Mouse (Mus musculus) liver, embryonic 14.5 days (tissue): ENCODE data around the gene Hoxa6. TPM values are rescaled to one million over a fixed set of nuclear protein-coding genes. Genes with fewer than 3 reads are reported as not detected.

Experiments
- ATAC-seq: fragments of 200-750 bp; cut with Nextera tagmentation; 2 replicates; pipeline ENCODE4 v1.8.0; 2017; ENCODE audit warnings: moderate number of reproducible peaks, mild to moderate bottlenecking, moderate library complexity; ENCODE audit not compliant: insufficient read depth
- DNase-seq, 3 experiments: peaks; one replicate each; pipeline ENCODE4 v3.0.0-alpha.2; 2012 to 2013; ENCODE audit warnings: low read depth in 3 of 3, low spot score in 3 of 3
- H3K27ac ChIP-seq: fragments of 300-500 bp; sonication (generic); 2 replicates; pipeline ENCODE4 v1.5.1; 2014; ENCODE audit warnings: moderate library complexity, mild to moderate bottlenecking, control low read depth, inconsistent platforms
- H3K27me3 ChIP-seq: fragments of 300-500 bp; sonication (generic); 2 replicates; pipeline ENCODE4 v1.6.1; 2014; ENCODE audit warnings: mild to moderate bottlenecking, low read length, moderate library complexity; ENCODE audit not compliant: control insufficient read depth, insufficient read depth
- H3K36me3 ChIP-seq: fragments of 300-500 bp; sonication (generic); replicated peaks from 2 replicates; pipeline ENCODE4 v1.6.1; 2014; ENCODE audit warnings: low read depth; ENCODE audit not compliant: control insufficient read depth, insufficient read depth
- H3K4me1 ChIP-seq, 2 experiments: fragments of 200-500 bp in 1 of 2; fragments of 300-500 bp in 1 of 2; sonication (generic) in 1 of 2; replicated peaks; 2 replicates each; pipeline ENCODE4 v1.6.1; 2012 to 2014; ENCODE audit warnings: antibody characterized with exemption in 1 of 2, inconsistent platforms in 1 of 2, low read length in 1 of 2; ENCODE audit not compliant: control insufficient read depth in 2 of 2, insufficient read depth in 2 of 2
- H3K4me2 ChIP-seq: fragments of 300-500 bp; sonication (generic); 2 replicates; pipeline ENCODE4 v1.6.1; 2014; ENCODE audit warnings: low read depth, mild to moderate bottlenecking, control low read depth, moderate library complexity
- H3K4me3 ChIP-seq, 2 experiments: fragments of 200-500 bp in 1 of 2; fragments of 300-500 bp in 1 of 2; sonication (generic) in 1 of 2; 2 replicates each; pipeline ENCODE4 v1.5.1; 2012 to 2014; ENCODE audit warnings: low read depth in 2 of 2, low read length in 2 of 2, mild to moderate bottlenecking in 2 of 2, control low read depth in 1 of 2, inconsistent platforms in 1 of 2, moderate library complexity in 1 of 2; ENCODE audit not compliant: insufficient read depth in 1 of 2
- H3K9ac ChIP-seq: fragments of 300-500 bp; sonication (generic); replicated peaks from 2 replicates; pipeline ENCODE4 v1.6.1; 2014; ENCODE audit warnings: mild to moderate bottlenecking, control low read depth, moderate library complexity
- H3K9me3 ChIP-seq: fragments of 300-500 bp; sonication (generic); 2 replicates; pipeline ENCODE4 v1.6.1; 2016; ENCODE audit warnings: low read length, mixed read lengths; ENCODE audit not compliant: control insufficient read depth
- CTCF ChIP-seq: IDR thresholded peaks from 2 replicates; pipeline ENCODE4 v1.5.1; 2016; ENCODE audit warnings: antibody characterized with exemption, low read depth, control low read depth
- EP300 ChIP-seq: IDR thresholded peaks from 2 replicates; pipeline ENCODE4 v1.6.1; 2016; ENCODE audit warnings: antibody characterized with exemption, low read depth
- WGBS: fragments of 180-500 bp; shearing (Covaris S2); extraction: QIAGEN DNeasy Blood & Tissue Kit; methylation state at CpG from one replicate; pipeline ENCODE4 v1.1.7; 2014; ENCODE audit not compliant: insufficient replicate concordance; 5-methylcytosine and 5-hydroxymethylcytosine counted together
- polyA plus RNA-seq, 2 experiments: library from polyadenylated mRNA; depleted of rRNA in 1 of 2; stranded (reverse) in 1 of 2; unstranded in 1 of 2; fragments of >200 nt; fragmentation: Nextera tagmentation in 1 of 2; extraction: Ambion mirVana in 1 of 2; gene quantifications; 2 replicates each; pipeline versions ENCODE4 v1.2.1 to v1.2.3; 2012 to 2014

Gene Hoxa6
- polyA plus RNA-seq, 2 experiments: not detected

GRCm38 (mm10) chr6:52224895-52225611 lies 16.5 kb upstream of the Hoxa6 start:
- Histone ChIP-seq H3K9me3 (no peaks in the 10 kb centered on the region), H3K4me1 (no peaks in the 10 kb centered on the region), H3K27ac (no peak overlapping the region), H3K36me3 (no peaks in the 10 kb centered on the region), H3K27me3 (peaks cover 98% of the 10 kb centered on the region), H3K9ac (no peak overlapping the region), H3K4me3 (peak overlapping the region; percentile 8 to 14; a peak in 2 of 4 replicates), H3K4me2 (0 out of 2 replicates have a peak overlapping the region, but pooled peaks have one; percentile 6)
- DNase-seq: no peak
- 2% methylated on average over 36 of the region's 36 CpGs for WGBS
- TF ChIP-seq EP300: no peak
- no peak for TF ChIP-seq CTCF
- no peak for ATAC-seq

- no peak for ATAC-seq
- H3K4me2 ChIP-seq: no peak overlapping the region
- WGBS: 3% methylated on average over 24 of the region's 24 CpGs
- no peak overlapping the region for H3K27ac ChIP-seq
- H3K9me3 ChIP-seq: no peaks in the 10 kb centered on the region
- H3K36me3 ChIP-seq: no peaks in the 10 kb centered on the region
- no peaks in the 10 kb centered on the region for H3K4me1 ChIP-seq
- TF ChIP-seq CTCF (no peak), EP300 (no peak)
- no peak overlapping the region for H3K9ac ChIP-seq
- peaks cover 98% of the 10 kb centered on the region for H3K27me3 ChIP-seq
- DNase-seq: no peak
- H3K4me3 ChIP-seq: no peak overlapping the region
These were observed 15.6 kb upstream of the Hoxa6 start for GRCm38 (mm10) chr6:52223939-52224760.

- Histone ChIP-seq H3K36me3 (no peaks in the 10 kb centered on the region), H3K27ac (no peak overlapping the region), H3K4me1 (no peaks in the 10 kb centered on the region), H3K27me3 (peaks cover 100% of the 10 kb centered on the region), H3K4me2 (no peak overlapping the region), H3K4me3 (no peak overlapping the region), H3K9ac (no peak overlapping the region), H3K9me3 (no peaks in the 10 kb centered on the region)
- TF ChIP-seq CTCF (no peak), EP300 (no peak)
- no peak for DNase-seq
- WGBS: 23% methylated on average over 13 of the region's 13 CpGs
- ATAC-seq: no peak
These were observed 14.2 kb upstream of the Hoxa6 start for GRCm38 (mm10) chr6:52222729-52223128.

- Histone ChIP-seq H3K4me3 (peak overlapping the region in 1 of 2 experiments; percentile 49; a peak in 2 of 4 replicates), H3K27me3 (peaks cover 100% of the 10 kb centered on the region), H3K36me3 (no peaks in the 10 kb centered on the region), H3K4me2 (peak overlapping the region; percentile 69), H3K4me1 (no peaks in the 10 kb centered on the region), H3K27ac (no peak overlapping the region), H3K9ac (no peak overlapping the region), H3K9me3 (no peaks in the 10 kb centered on the region)
- WGBS: 11% methylated on average over 21 of the region's 21 CpGs
- TF ChIP-seq EP300: no peak
- TF ChIP-seq CTCF: no peak
- ATAC-seq: no peak
- DNase-seq: no peak
These were observed 13.6 kb upstream of the Hoxa6 start for GRCm38 (mm10) chr6:52221993-52222685.
